1 mouse cellular context compared by ENCODE assay signal in the genomic region with DNA sequence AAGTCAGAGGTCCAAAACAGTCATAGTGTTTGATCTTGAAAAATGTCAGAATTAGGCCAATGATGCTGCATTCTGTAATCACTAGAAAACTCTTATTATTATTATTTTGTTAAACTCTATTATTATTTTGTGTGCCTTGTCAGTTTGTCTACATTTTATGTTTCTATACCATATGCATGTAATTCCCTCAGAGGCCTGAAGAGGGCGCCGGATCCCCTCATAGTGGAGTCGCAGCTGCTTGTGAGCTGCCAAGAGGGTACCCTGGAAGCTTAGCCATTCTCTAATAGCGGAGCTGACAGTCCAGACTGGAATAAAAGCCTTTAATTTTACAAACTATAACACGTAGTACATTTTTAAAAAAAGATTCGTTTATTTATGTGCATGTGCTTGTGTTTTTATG.
TF ChIP-seq lines count a peak whose summit lies in the region.

No protein-coding gene starts in this region.

TF ChIP-seq in MEL, 35 proteins besides CTCF, POLR2A, EP300 and RAD21 (continued from another document):
- no peak for TF ChIP-seq USF2 (IDR thresholded peaks at IDR 0.05; ENCODE audit: borderline replicate concordance in 1 of 2, insufficient read depth in 1 of 2, low read depth in 1 of 2, low read length in 2 of 2)
- peak; percentile 19; the same call in 1 of the 2 replicates for TF ChIP-seq SMC3 (IDR thresholded peaks at IDR 0.05; ENCODE audit: low read depth, low read length)
TF ChIP-seq in MEL: peak in this region for 1.
